Mouse (Mus musculus) left cerebral cortex, postnatal 36 days (tissue): Measurements from ENCODE around the gene Hoxa4. TPM values are rescaled to one million over a fixed set of nuclear protein-coding genes. Genes with fewer than 3 reads are reported as not detected.

Source experiments
- DNase-seq, 2 experiments: peaks; one replicate each; pipeline ENCODE4 v3.0.0; 2021 to 2022; ENCODE audit warnings: low spot score in 2 of 2, mixed read lengths in 1 of 2
- intact Hi-C: fragments of 180-260 bp; cut with DNase I; formaldehyde crosslinking; loops from one replicate; pipeline ENCODE4 v1.15.1; 2025
- total RNA-seq, 2 experiments: library from RNA; stranded (reverse); gene quantifications; 2 replicates each; pipeline ENCODE4 v1.2.3; 2021

Gene Hoxa4
- total RNA-seq, 2 experiments from 2014 or later, result not detected

DNA sequence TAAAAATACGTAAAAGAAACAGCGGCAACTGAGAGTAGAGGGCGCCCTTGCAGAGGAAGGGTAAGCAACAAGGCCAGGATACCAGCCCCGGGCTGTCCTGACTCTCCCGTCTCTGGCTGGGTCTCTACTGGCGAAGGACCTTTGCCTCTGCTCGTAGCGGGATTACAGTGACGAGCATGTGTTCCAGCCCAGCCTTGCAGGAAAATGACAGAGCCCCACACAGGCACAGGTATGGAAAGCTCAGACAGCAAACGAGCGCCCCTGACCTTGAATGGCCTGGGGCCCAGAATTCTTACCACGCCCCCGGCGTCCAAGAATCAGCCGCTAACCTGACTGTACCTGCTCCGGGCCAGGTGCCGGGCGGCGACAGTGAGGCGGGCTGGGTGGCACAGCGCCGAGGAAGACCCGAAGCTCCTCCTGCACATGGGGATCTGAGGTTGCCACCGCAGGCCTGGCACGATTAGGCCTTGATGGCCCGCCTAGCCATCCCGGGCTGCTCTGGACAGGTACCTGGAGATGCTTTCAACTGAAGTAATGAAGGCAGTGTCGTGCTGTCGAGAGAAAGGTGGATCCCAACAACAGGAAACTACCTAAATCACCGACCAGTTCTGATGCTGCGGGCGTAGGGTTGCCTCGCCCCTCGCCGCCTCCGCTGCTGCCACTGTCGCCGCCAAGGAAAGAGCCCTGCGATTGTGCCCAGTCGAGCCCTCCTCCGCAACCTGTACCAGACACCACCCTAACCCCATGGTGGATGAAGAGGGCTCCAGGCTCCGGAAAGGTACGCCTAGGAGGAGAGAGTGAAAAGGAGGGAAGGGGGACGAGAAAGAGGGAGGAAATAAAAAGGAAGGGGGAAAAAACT, 38.2 kb upstream of the Hoxa4 start:
- DNase-seq, result peak in 1 of 2 experiments; percentile 3
- intact Hi-C loops, result no loop called here

- intact Hi-C loops, result no loop called here
- DNase-seq, result no peak
These were observed 37.2 kb upstream of the Hoxa4 start for GRCm38 (mm10) chr6:52228475-52229465.

- intact Hi-C loops, result no loop called here
- no peak for DNase-seq
These were observed 36.1 kb upstream of the Hoxa4 start for GRCm38 (mm10) chr6:52227470-52228222.

GRCm38 (mm10) chr6:52226569-52227257, 35.2 kb upstream of the Hoxa4 start:
- intact Hi-C loops, result no loop called here

GRCm38 (mm10) chr6:52225612-52226568, 34.3 kb upstream of the Hoxa4 start:
- intact Hi-C loops, result no loop called here
- DNase-seq, result no peak

More at GRCm38 (mm10) chr6:52226569-52227257, 35.2 kb upstream of the Hoxa4 start:
- no peak for DNase-seq

DNA sequence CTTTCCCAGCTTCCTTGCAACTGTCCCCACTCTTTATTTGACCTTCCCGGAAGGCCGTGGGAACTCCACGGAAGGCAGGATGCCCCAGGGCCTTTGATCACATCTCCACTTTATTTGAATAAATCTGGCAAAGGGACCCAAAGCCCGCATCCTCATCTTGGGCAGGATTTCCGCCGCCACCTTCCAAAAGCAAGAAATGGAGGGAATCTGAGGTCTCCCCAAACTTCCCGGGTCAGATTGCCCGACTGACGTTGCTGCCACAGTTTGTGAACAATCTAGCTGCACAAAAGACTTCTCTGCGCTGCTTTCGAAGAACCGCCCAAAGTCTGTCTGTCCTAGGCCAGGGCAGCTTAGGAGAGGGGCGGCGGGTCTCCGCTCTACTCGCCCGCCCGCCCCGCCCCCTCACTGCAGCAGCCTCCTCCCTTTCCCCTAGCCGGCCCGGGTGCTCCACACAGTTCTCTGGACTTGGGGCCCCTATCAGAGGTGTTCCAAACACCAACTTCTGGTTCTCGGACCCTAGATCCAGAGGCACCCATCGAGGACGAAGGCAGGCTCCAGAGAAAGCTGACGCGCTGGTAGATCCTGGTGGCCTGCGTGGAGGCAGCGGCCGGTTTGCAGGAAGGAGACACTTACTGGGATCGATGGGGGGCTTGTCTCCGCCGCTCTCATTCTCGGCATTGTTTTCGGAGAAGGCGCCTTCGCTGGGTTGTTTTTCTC, 33.5 kb upstream of the Hoxa4 start:
- intact Hi-C loops, result loop anchor here (5.0 kb wide), 1 partner anchor 353 kb away; no protein-coding TSS in a partner anchor
- DNase-seq, result no peak

DNA sequence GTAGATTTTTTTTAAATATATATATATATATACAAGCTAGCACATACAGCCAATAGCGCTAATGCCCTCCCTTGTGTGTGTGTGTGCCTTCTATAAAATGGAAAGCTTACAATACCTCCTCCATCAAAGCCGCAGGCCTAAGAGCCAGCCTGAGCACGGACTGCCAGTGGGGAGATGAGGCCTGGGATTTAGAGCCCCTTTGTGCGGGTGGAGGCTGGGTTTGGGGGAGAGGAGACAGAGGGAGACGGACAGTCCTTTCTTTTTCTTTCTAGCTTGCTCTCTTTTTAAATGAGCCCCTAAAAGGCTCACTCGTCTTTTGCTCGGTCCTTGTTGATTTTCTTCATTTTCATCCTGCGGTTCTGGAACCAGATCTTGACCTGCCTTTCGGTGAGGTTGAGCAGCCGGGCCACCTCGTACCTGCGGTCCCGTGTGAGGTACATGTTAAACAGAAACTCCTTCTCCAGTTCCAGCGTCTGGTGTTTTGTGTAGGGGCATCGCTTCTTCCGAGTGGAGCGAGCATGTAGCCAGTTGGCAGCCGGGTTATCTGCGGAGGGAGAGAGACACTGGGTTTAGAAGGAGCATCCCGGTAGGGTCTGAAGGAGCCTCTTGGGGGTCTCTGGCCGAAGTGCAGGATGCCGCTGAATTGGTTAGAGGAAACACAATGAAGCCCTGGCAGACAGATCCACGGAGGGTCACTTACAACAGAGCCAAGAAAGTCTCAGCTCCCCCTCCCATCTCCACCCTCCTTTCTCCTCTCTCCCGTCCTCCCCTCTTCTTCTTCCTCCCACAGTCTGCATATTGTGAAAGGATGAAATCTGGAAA, 32.6 kb upstream of the Hoxa4 start:
- intact Hi-C loops, result loop anchor here (5.0 kb wide), 1 partner anchor 352 kb away; no protein-coding TSS in a partner anchor
- DNase-seq, result no peak

GRCm38 (mm10) chr6:52222729-52223128, 31.2 kb upstream of the Hoxa4 start:
- intact Hi-C loops, result loop anchor here (5.0 kb wide), 1 partner anchor 350 kb away; no protein-coding TSS in a partner anchor
- no peak for DNase-seq

DNA sequence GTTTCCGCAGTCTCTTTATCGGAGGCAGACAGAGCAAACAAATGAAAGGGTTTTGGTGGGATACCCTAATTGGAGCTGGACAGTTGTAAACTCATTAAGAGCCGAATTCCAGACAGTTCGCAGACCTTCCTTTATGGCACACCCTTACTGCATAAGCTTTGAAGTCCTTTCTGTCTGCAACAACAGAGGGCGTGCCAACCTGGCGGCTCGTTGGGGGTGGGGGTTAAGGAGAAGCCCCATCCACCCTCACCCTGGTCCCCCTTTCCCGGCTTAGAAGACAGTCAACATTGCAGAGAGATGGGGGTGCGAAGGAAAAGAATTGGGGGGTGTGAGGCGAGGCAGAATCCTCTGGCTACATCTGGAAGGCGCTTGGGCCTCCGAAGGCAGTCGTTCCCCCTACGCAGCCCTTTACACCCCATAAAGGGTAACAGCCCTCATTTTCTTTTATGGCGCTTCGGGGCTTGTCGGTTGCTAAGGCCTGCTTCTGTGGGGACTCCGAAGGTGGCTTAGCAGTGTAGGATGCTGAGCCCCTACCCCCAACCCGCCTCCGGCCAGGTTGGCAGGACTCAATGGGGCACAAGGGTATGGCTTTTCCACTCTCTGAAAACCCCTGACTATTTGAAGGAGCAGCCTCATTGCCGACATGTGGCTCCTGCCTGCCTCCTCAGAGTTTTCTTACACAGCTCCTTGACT, 30.6 kb upstream of the Hoxa4 start:
- no peak for DNase-seq
- intact Hi-C loops, result loop anchor here (2.0 to 5.0 kb wide), 2 partner anchors 350 to 635 kb away; no protein-coding TSS in a partner anchor

DNA sequence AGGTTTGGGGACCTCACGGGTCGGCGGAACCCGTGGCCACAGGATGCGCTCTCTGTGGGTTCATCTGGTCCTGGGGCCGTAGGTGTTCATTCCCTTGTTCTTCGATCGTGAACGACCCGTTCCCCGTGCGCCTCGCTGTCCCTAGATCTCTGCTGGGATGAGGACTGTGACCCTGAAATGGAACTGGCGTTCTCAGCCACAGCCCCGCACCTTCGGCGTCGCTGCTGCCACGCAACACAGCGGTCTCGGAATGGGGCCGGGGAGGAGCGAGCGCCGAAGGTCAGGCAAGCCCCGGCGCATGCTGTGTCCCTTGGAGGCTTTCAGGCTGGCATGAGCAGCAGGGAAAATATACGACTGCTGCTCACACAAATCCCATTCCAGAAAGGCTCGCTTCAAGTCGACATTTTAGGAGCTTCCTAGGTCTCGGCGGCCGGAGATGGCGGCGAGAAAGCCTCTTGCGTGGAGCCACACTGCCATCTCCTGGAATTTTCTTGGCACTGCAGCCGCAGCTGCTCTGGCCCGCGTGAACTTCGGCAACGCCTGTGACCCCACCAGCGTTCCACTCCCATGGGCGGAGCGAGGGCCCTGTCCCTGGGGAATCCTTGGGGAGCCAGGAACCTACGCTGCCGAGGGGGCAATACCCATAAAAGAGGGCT, 29.9 kb upstream of the Hoxa4 start, which contains the start of gene Hoxa7:
Hoxa7 (minus strand) TSS at position 518 of the 656 bp plus-strand sequence.
- DNase-seq, result peak; percentile 77 to 81
- intact Hi-C loops, result loop anchor here (2.0 to 5.0 kb wide), 2 partner anchors 349 to 635 kb away; no protein-coding TSS in a partner anchor

GRCm38 (mm10) chr6:52220865-52221310, 29.3 kb upstream of the Hoxa4 start:
- DNase-seq, result no peak
- intact Hi-C loops, result loop anchor here (2.0 to 5.0 kb wide), 2 partner anchors 349 to 634 kb away; no protein-coding TSS in a partner anchor

DNA sequence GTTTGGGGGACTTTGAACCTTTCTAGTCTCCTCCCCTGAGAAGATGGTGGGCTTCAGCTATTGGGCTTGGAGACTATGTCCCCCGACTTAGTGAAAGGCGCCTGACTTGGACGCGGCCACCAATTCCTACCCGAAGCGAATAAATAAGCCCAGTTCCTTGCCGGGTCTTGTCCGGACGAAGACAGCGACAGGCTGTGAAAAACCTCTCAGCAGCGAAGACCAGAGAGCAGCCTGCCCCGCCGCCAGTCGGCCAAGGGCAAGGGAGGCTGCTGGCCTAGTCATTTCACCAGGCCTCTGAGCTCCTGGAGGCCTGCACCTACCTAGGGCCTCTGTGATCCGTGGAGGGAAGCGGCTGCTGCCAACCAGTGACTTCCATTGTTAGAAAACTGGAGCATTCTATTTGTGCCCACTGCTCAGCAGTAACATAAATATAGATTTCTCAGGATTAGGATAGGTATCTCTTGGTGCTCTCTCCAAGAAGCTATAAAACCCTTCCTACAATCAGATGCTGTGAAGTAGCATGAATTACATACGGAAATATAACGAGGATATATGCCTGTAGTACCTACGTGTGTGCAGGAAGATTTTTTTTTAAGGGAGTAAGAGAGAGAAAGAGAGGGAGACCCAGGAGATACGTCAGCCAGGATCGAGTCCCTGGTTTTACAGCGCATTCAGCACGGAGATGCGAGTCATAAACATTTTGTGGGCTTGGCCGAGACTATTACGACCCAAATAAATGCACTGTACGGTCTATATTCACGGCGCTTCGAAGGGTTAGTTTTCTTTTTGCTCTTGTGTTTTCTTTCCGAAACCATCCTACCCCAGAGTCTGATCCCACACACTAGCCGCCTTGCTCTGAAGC, 28.7 kb upstream of the Hoxa4 start:
- DNase-seq, result no peak
- intact Hi-C loops, result loop anchor here (2.0 to 5.0 kb wide), 2 partner anchors 348 to 633 kb away; no protein-coding TSS in a partner anchor

- intact Hi-C loops, result loop anchor here (5.0 kb wide), 1 partner anchor 1037 kb away; no protein-coding TSS in a partner anchor
- DNase-seq, result no peak
These were observed 27.8 kb upstream of the Hoxa4 start for GRCm38 (mm10) chr6:52219234-52219942.
